Mouse (Mus musculus) cerebellum, postnatal 10 days (tissue): ENCODE data around the gene Tdrd9.
A peak's percentile ranks its signal among the peaks of the same experiment; 100 is the strongest.
"Not testable (repeated sequence)": the region's sequence is repeated elsewhere in the genome, so short reads cannot be mapped to it uniquely, and the experiment has no call there.

Experiments used
- DNase-seq, 2 experiments: peaks; one replicate each; pipeline ENCODE4 v3.0.0; 2021; ENCODE audit warnings: mixed read lengths in 2 of 2

Tdrd9 gene

GRCm38 (mm10) chr12:111971231-111971686 is at the start of gene Tdrd9:
Gene Tdrd9 (plus strand): TSS chr12:111971559.
- no peak for DNase-seq

GRCm38 (mm10) chr12:111923117-111923516 is 48.2 kb upstream of the Tdrd9 start:
- no peak for DNase-seq

GRCm38 (mm10) chr12:111927338-111927737 is 44.0 kb upstream of the Tdrd9 start:
- peak; percentile 95 for DNase-seq

- no peak for DNase-seq
These were observed 42.9 kb upstream of the Tdrd9 start for GRCm38 (mm10) chr12:111928411-111928966.

GRCm38 (mm10) chr12:111931411-111932025 is 39.8 kb upstream of the Tdrd9 start:
- peak; percentile 71 to 80 for DNase-seq

GRCm38 (mm10) chr12:111932513-111932912 is 38.8 kb upstream of the Tdrd9 start:
- peak in 1 of 2 experiments; percentile 32 for DNase-seq

- DNase-seq: peak; percentile 35 to 50
These were observed 38.2 kb upstream of the Tdrd9 start for GRCm38 (mm10) chr12:111933032-111933704.

GRCm38 (mm10) chr12:111933971-111934370 is 37.4 kb upstream of the Tdrd9 start:
- peak; percentile 74 to 75 for DNase-seq

GRCm38 (mm10) chr12:111936706-111937550 is 34.4 kb upstream of the Tdrd9 start:
- peak; percentile 75 to 79 for DNase-seq

GRCm38 (mm10) chr12:111938623-111939177 is 32.7 kb upstream of the Tdrd9 start:
- DNase-seq: no peak

- peak; percentile 70 to 71 for DNase-seq
These were observed 27.8 kb upstream of the Tdrd9 start for GRCm38 (mm10) chr12:111943421-111944064.

- DNase-seq: not testable (repeated sequence)
These were observed 27.0 kb upstream of the Tdrd9 start for GRCm38 (mm10) chr12:111944065-111944987.

- no peak for DNase-seq
These were observed 26.2 kb upstream of the Tdrd9 start for GRCm38 (mm10) chr12:111945115-111945514.

GRCm38 (mm10) chr12:111945765-111946655 is 25.3 kb upstream of the Tdrd9 start:
- not testable (repeated sequence) for DNase-seq

GRCm38 (mm10) chr12:111946716-111947115 is 24.6 kb upstream of the Tdrd9 start:
- DNase-seq: peak; percentile 82 to 84

GRCm38 (mm10) chr12:111950486-111950885 is 20.9 kb upstream of the Tdrd9 start:
- DNase-seq: no peak

GRCm38 (mm10) chr12:111951701-111952100 is 19.7 kb upstream of the Tdrd9 start:
- no peak for DNase-seq

- no peak for DNase-seq
These were observed 15.2 kb upstream of the Tdrd9 start for GRCm38 (mm10) chr12:111956173-111956572.

- peak; percentile 91 to 94 for DNase-seq
These were observed 13.1 kb upstream of the Tdrd9 start for GRCm38 (mm10) chr12:111958101-111958865.
